Mouse (Mus musculus): Measurements from ENCODE around the gene Ackr1.

DNA sequence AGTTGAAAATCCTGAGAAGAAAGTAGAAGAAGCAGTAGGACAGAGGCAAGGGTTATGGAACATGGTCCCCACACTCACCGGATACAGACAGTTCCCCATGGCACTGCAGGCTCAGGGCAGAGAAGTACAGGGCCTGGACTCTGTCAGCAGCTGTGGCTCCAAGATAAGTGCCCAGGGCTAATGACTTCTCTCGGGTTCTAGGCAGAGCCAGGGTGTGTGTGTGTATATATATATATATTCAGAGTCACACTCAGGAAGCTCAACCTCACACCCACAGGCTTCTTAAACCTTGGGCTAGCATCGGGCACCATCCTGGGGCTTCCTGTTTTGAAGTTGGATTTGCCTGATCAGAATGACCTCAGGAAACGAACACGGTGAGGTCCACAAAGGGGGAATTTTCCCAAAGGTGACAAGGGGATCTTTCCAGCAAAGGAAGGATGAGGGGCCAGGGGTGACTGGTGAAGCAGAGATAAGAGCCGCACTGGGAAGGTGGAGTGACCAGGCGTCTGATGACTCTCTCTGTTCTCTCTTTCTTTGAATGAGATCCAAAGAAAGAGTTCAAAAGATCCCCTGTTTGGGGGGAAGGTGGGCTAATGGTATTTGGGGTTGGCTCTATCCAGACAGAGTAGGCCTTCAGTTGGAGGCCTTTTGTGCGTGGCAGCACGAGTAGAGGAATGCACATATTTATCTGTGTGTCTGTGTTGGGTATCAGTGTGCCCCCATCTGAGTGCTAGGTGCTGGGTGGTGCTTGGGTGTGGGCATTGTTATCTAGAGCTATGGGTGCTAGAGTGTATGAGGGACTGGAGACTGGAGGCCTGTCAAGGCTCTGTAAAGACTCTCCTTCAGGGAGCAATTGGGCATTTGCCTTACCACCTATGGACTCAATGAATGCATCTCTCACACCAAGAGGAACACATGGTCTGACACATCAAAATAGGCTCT is at the start of gene Ackr1:
- TF ChIP-seq CTCF (IDR thresholded peaks at IDR 0.05; ENCODE audit: borderline replicate concordance, insufficient read depth, low read depth, low read length) (no peak), POLR2A (IDR thresholded peaks at IDR 0.05; ENCODE audit: borderline replicate concordance, insufficient read depth, low read length) (peak; percentile 17; the same call in 1 of the 2 replicates)
